Mouse (Mus musculus) fat pad, adult 2 months (tissue): ENCODE measurements around the gene Coq10b.
A peak's percentile ranks its signal among the peaks of the same experiment; 100 is the strongest.

ENCODE experiments used
- DNase-seq: peaks from one replicate; pipeline ENCODE4 v3.0.0-alpha.2; 2011; ENCODE audit warnings: low read depth, low spot score; ENCODE audit errors: extremely low read depth

Gene Coq10b

DNA sequence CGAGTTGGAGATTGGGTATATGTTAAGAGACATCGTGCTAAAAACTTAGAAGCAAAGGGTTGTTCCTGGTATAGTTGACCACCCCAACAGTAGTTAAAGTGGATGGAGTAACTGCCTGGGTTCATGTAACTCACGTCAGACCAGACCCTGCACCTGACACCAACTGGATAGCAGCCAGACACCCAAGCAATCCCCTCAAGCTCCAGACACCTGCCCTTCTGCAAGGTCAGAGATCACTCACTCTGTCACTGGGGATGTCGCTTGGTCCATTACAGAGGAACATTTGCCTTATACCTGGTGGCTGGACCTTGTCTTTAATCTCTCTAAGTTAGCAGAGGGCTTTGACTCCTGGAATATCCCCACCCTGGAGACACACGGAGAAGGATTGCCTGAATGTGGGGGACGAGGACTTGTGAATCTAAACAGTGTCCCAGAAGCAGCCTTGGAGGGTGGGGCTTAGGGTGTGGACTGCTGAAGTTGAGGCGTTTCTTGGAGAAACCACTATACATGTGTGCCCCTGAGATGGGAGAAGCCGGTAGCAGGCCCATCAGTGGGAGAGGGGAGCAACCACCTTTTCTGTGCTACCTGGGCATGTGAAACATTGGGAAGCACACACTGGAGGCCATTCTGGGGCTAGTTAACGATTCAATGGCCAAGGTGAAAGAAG, 54.5 kb downstream of the Coq10b start:
- DNase-seq: no peak

DNA sequence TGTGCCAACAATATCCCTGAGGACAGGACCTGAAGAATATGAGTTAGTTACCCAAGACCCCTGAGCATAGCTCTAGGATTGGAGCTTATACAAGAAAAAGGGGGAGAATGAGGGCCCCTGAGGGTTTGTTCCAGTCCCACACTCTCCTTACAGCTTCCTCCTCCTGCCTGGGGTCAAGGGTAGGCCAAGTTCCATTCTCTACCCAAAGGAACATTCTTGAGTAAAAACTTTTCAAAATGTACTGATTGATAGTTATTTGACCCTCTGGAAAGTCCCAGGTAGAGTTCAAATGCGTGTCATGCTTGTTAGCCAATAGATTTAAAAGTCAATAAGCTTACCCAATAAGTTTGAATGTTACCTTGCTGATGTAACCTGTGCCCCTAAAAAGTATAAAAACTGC, 55.1 kb downstream of the Coq10b start:
- no peak for DNase-seq

DNA sequence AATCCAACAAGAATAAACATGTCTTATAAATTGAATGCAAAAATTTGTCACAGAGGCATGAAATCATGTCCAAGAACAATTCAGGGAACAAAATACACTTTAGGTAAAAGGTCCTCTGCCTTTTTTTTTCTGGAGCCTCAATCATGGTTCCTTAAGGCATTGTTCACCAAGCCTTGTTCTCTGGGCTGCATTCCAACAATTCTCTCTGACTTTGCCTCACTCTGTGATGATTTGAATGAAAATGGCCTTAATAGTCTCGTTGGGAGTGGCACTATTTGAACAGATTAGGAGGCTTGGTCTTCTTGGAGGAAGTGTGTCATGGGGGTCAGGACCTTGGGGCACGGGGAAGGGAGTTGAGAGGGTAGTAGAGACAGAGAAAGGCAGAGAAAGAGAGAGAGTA, 55.9 kb downstream of the Coq10b start:
- DNase-seq: peak; percentile 64

DNA sequence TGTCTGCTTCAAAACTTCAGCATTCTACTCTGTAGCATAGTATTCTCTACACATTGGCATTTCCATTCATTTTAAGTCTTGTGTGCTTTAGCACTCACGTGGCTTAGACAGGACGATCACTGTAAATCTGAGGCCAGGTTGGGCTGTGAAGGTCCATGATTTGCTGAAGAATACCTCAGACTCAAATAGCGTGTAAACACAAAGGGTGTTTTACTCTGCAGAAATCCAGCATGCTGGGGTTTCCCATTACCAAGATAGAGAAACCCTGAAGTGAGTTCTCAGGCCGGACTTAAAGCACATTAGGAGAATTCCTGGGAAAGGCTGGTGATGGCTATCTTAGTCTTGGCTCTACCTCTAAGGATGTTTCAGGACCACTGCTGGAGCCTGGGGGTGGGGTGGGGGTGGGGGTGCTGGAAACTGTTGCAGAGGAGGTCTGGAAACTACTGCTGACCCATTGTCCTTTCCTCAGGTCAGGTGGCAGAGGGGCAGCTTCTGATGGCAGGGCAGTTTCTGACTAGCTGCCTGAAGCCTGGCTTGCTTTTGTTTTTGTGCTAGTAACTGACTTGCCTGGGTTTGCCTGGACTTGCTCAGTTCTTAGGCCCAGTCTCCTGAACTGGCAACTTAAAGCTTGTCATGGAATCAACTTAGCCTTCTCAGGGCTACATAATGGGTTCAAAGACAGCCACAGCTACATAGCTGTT, 56.6 kb downstream of the Coq10b start:
- no peak for DNase-seq
